Mouse (Mus musculus): ENCODE data around the gene Mbd6. TPM values are rescaled to one million over a fixed set of nuclear protein-coding genes. Genes with fewer than 3 reads are reported as not detected.

Mbd6 gene
- polyA plus RNA-seq (2012; rRNA removed), result 6.1 and 8.2 TPM in 2 replicates

DNA sequence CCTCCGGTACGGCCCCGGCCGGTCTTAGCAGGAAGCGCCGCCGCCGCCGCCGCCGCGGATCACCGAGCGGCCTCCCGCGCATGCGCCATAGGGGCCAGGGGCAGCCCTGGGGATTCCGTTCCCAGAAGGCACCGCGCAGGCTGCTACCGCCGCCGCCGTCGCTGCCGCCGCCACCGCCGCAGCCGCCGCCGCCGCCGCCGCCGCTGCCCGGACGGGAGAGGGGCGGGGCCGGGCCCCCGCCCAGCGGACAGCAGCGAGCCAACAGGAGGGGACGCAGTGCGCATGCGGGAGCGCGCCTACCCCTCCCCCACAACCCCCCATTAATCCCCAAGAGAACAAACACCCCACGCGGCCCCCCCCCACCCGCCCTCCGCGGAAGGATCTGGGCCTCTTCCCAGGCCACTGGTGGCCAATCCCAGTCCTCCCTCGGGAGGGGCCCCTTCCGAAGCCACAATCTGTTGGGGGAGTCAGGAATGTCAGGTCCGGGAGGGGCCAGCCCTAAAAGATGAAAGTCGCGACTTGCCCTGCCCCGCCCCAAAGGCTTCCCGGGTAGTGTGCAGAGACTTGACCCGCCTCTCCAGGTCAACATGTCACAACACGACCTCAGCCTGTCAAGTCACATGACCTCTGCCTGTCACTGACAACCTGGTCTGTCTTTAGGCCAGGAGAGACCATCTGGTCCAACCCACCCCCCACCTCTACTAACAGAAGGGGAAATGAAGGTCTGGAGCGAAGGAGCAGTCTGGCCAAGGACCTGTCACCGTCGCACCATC is at the start of gene Mbd6:
TSS of gene Mbd6 (minus strand) at position 219 of the 773 bp plus-strand sequence.

DNA sequence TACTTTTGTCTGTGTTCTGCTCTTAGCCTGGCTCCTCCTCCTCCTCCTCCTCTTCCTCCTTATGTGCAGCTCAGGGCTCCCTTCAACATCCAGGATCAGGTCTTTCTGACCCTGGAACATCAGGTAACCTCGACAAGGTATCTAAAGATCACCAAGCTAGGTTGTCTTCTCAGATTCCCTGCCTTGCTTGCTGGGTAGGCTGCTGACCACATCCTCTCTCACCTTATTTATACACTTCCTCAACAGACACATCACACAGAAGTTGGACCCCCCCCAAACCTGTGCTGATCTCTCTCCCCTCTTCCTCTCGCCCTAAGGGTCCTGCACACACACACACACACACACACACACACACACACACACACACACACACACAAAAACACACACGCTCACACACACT is 32.8 kb upstream of the Mbd6 start, which contains the start of gene Arhgap9:
TSS of gene Arhgap9 (plus strand) at position 344 of the 400 bp plus-strand sequence.

DNA sequence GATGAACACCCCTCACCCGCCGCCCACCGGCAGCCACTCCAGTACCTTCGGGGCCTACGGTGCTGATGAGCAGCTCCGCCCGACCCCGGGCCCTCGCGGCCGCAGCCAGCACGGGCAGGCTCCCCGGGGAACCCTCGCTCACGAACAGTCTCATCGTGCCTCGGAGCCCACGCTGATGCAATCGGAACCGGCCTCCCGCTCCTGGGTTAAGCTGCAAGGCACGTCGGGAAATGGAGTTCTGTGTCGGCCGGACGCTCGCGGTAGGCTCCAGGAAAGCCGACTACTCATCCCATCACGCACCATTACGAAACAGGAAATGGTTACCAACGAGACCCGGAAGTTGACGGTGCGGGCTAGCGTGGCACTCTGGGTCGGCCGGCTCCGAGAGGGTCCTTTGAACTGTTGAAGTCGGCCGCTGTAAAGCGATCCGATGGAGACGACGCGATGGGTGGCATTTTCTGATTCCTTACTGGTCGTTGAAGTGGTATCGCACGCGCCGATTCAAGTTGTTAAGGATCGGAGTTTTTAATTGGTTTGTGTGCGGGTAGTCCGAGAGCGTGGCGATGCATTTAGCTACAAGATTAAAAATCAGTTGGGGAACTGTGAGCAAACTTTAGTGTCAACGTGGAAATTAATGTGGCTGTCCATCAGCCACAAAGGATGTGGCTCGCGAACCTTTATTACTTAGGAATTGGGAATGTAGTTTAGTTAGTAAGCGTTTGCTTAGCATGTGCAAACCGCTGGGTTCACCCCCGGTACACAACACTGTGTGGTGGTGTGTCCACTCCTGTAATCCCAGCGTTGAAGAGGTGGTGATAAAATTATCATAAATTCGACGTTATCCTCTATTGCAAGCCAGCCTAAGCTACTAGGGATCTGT is 22.9 kb upstream of the Mbd6 start, which contains the start of gene Mars:
TSS of gene Mars (minus strand) at position 311 of the 880 bp plus-strand sequence.

DNA sequence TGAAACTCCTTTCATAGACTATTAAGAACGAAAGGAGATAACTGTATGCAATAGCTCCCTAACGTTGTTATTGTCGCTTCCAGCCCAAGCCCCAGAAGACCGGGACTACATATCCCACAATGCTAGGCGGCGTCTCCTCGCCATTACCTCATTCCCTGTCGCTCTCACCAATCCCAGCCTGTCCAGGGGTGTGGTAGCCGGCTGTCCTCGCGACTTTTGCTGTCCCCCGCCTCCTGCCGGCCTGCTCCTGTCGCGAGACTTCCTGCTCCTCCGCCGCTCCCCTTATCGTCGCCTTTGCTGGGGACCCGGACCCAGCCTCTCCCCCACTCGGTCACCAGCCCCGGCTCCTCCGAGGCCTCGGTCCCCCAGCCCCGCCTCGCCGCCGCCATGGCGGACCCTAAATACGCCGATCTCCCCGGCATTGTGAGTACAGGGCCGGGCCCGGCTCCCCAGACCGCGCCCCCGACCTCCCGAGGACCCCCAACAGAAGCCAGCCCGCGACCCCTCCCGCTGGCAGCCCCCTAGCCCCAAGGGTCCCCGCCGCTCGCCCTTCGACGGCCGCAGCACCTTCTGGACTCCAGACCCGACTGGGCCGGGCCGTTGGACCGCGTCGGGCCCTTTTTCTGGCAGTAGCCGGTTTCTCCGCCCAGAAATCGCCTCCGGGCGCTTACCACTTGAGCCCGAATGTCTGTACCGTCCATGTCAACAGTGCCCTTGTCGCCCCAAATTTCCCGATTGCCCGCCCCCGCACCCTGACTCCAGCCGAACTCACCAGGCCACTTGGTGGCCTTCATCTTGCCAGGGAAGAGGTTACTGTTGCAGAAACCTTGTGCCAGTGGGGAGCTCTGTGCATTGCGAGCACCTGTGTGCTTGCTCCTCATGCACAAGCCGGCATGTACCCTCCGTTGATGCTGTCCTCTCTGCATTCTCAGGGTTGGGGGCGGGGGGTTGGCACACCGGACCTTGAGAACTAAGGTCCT is 22.4 kb downstream of the Mbd6 start, which contains the start of gene Dctn2:
TSS of gene Dctn2 (plus strand) at position 257 of the 980 bp plus-strand sequence.

DNA sequence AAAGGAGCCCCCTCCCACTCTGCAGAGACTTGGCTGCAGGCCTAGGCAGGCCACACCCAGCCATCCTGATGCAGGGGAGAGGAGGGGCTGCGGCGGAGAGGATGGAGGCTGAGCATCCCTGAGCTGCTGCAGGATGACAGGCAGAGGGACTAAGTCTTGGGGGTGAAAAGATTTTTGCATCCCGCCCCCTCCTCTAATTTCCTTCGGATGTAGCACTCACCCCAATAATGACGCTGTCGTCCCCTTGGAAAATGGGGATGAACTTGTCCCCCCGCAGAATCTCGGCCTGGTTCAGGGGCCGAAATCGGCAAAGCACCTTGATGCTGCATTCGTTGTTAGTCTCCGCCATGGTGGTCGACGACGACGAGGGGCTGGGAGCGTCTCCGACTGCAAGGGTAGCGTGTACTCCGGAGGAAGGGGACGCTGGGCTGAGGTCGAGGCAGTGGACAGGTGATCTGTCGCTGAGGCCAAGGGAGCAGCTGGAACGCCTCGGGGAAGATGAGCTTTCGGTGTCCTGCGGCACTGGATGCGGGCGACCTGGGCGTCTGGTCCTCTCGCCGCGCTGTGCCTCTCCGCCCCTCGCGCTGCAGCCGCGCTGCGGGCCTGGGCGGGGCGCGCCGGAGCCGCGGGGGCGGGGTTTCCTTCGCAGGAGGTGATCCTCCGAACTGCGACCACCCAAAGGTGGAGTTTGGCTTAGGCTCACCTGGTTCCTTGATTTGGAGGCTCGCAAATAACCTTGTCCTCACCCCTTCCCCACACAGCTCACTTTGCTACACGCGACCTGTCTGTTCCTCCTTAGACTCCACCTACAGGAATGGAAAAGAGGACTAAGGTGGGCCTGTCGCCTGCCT is 26.0 kb downstream of the Mbd6 start, which contains the start of gene Kif5a:
TSS of gene Kif5a (minus strand) at position 801 of the 851 bp plus-strand sequence.

Other genes with a start within 250 kb of the Mbd6 start
- 11.1 and 12.2 TPM in 2 replicates for gene Mettl1, start 247.6 kb downstream of the Mbd6 start, polyA plus RNA-seq (2012; rRNA removed)
- gene Eef1akmt3, start 247.5 kb downstream of the Mbd6 start, polyA plus RNA-seq (2012; rRNA removed), result 0.41 and 0.49 TPM in 2 replicates
- gene Cyp27b1, start 240.8 kb downstream of the Mbd6 start, polyA plus RNA-seq (2012; rRNA removed), result 0.08 and 0.10 TPM in 2 replicates
- gene March9, start 228.8 kb downstream of the Mbd6 start, polyA plus RNA-seq (2012; rRNA removed), result 0.23 and 0.24 TPM in 2 replicates
- 175 and 191 TPM in 2 replicates for gene Cdk4, start 225.5 kb downstream of the Mbd6 start, polyA plus RNA-seq (2012; rRNA removed)
- gene Tspan31, start 218.8 kb downstream of the Mbd6 start, polyA plus RNA-seq (2012; rRNA removed), result 73.1 and 76.9 TPM in 2 replicates
- gene Agap2, start 213.7 kb downstream of the Mbd6 start, polyA plus RNA-seq (2012; rRNA removed), result 2.3 and 3.2 TPM in 2 replicates
- gene Os9, start 167.9 kb downstream of the Mbd6 start, polyA plus RNA-seq (2012; rRNA removed), result 48.7 and 52.7 TPM in 2 replicates
- 21.1 and 27.0 TPM in 2 replicates for gene B4galnt1, start 123.8 kb downstream of the Mbd6 start, polyA plus RNA-seq (2012; rRNA removed)
- gene Slc26a10, start 108.4 kb downstream of the Mbd6 start, polyA plus RNA-seq (2012; rRNA removed), result 3.8 and 4.2 TPM in 2 replicates
- gene Arhgef25, start 98.9 kb downstream of the Mbd6 start, polyA plus RNA-seq (2012; rRNA removed), result 5.2 and 6.2 TPM in 2 replicates
- gene Dtx3, start 93.3 kb downstream of the Mbd6 start, polyA plus RNA-seq (2012; rRNA removed), result 25.7 and 36.5 TPM in 2 replicates
- gene Pip4k2c, start 77.4 kb downstream of the Mbd6 start, polyA plus RNA-seq (2012; rRNA removed), result 15.5 and 18.1 TPM in 2 replicates
- gene Kif5a, start 25.7 kb downstream of the Mbd6 start, polyA plus RNA-seq (2012; rRNA removed), result 0.13 TPM in 2 replicates
- gene Dctn2, start 22.6 kb downstream of the Mbd6 start, polyA plus RNA-seq (2012; rRNA removed), result 57.1 and 59.5 TPM in 2 replicates
- 45.8 and 49.7 TPM in 2 replicates for gene Mars, start 22.8 kb upstream of the Mbd6 start, polyA plus RNA-seq (2012; rRNA removed)
- gene Arhgap9, start 32.9 kb upstream of the Mbd6 start, polyA plus RNA-seq (2012; rRNA removed), result 11.3 and 12.3 TPM in 2 replicates
- gene Gli1, start 53.0 kb upstream of the Mbd6 start, polyA plus RNA-seq (2012; rRNA removed), result 0.48 and 0.55 TPM in 2 replicates
- gene Inhbe, start 65.4 kb upstream of the Mbd6 start, polyA plus RNA-seq (2012; rRNA removed), result 15.8 and 17.1 TPM in 2 replicates
- gene Inhbc, start 81.4 kb upstream of the Mbd6 start, polyA plus RNA-seq (2012; rRNA removed), result 5.6 and 6.3 TPM in 2 replicates
- gene R3hdm2, start 91.3 kb upstream of the Mbd6 start, polyA plus RNA-seq (2012; rRNA removed), result 10.7 and 13.9 TPM in 2 replicates
- 0.37 and 0.73 TPM in 2 replicates for gene Stac3, start 212.7 kb upstream of the Mbd6 start, polyA plus RNA-seq (2012; rRNA removed)
- gene Ndufa4l2, start 225.9 kb upstream of the Mbd6 start, polyA plus RNA-seq (2012; rRNA removed), result 58.2 and 83.8 TPM in 2 replicates
- 109 and 125 TPM in 2 replicates for gene Shmt2, start 233.4 kb upstream of the Mbd6 start, polyA plus RNA-seq (2012; rRNA removed)
- gene Nxph4, start 245.5 kb upstream of the Mbd6 start, polyA plus RNA-seq (2012; rRNA removed), result 0.03 and 0.07 TPM in 2 replicates